Mouse (Mus musculus) ES-E14 (cell line): Measurements from ENCODE around the gene Kank1.

Experiments used
- CHD2 ChIP-seq: IDR thresholded peaks from 2 replicates; pipeline ENCODE4 v1.6.1; 2014; ENCODE audit warnings: mild to moderate bottlenecking, low read depth, low read length, inconsistent platforms
- MAFK ChIP-seq: IDR thresholded peaks from 2 replicates; pipeline ENCODE4 v1.6.1; 2014; ENCODE audit warnings: mild to moderate bottlenecking, low read depth, low read length, inconsistent platforms; ENCODE audit not compliant: insufficient read depth

DNA sequence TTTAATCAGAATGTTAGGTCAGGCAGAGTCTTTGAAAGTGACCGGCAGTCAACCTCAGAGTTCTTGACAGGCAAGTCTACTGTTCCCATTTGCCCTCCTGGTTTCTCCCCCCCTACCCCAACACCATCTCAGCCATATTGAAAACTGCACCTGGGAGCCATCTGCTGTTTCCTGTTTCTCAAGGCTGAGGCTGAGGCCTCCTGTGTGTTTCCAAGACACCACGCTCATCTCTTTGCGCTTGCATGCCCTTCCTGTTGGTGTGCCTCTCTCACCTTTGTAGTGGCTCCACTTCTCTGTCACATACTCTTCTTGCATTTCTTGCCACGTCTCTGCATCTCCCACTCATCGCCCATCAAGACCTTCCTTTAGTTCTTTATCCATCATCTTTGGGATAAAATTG is 79.2 kb downstream of the Kank1 start:
- TF ChIP-seq CHD2 (no peak), MAFK (no peak)
